Mouse (Mus musculus) erythroblast, embryonic 14.5 days (primary cell): ENCODE measurements around the gene Akirin2.

Experiments
- GATA1 ChIP-seq: IDR thresholded peaks from 2 replicates; pipeline ENCODE4 v1.6.1; 2012; ENCODE audit warnings: low read length, inconsistent platforms, mixed read lengths
- TAL1 ChIP-seq: IDR thresholded peaks from 3 replicates; pipeline ENCODE4 v1.6.1; 2012; ENCODE audit warnings: low read length, inconsistent platforms, mixed read lengths

DNA sequence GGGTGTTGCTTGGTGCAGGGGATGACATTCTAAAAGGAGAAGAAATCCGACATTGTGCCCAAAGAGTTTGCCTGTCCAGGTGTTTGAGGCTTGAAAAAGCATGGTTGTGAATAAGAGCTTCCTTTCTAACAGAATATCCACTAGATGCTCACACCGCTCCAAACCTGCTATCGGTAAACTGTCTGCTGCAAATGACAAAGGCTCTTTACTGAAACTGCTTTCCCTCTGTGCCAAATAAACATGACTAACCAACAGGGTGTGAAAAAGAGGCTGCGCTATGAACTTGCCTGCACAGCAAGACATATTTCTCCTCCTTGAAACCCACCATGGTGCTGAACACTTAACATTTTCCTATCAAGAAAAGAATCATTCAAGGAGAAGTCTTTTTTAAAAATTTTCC is 27.2 kb upstream of the Akirin2 start:
- TF ChIP-seq GATA1, result no peak
- TF ChIP-seq TAL1, result no peak
